Mouse (Mus musculus) kidney, embryonic 15.5 days (tissue): Measurements from ENCODE around the gene Nos1ap. TPM values are rescaled to one million over a fixed set of nuclear protein-coding genes. Genes with fewer than 3 reads are reported as not detected.

Experiments used
- ATAC-seq: fragments of 200-750 bp; cut with Nextera tagmentation; replicated peaks from 2 replicates; pipeline ENCODE4 v1.8.0; 2017; ENCODE audit warnings: moderate TSS enrichment; ENCODE audit not compliant: low FRiP score
- H3K27ac ChIP-seq: fragments of 300-500 bp; sonication (generic); 2 replicates; pipeline ENCODE4 v1.5.1; 2015; ENCODE audit warnings: mild to moderate bottlenecking, inconsistent platforms
- H3K27me3 ChIP-seq: fragments of 300-500 bp; sonication (generic); 2 replicates; pipeline ENCODE4 v1.6.1; 2015; ENCODE audit warnings: inconsistent platforms
- H3K36me3 ChIP-seq: fragments of 300-500 bp; sonication (generic); 2 replicates; pipeline ENCODE4 v1.6.1; 2015; ENCODE audit warnings: inconsistent platforms
- H3K4me1 ChIP-seq: fragments of 300-500 bp; sonication (generic); 2 replicates; pipeline ENCODE4 v1.6.1; 2015; ENCODE audit warnings: inconsistent platforms
- H3K4me2 ChIP-seq: fragments of 300-500 bp; sonication (generic); 2 replicates; pipeline ENCODE4 v1.6.1; 2015; ENCODE audit warnings: moderate library complexity, mild to moderate bottlenecking, inconsistent platforms
- H3K4me3 ChIP-seq: fragments of 300-500 bp; sonication (generic); replicated peaks from 2 replicates; pipeline ENCODE4 v1.5.1; 2015; ENCODE audit warnings: mild to moderate bottlenecking, inconsistent platforms
- H3K9ac ChIP-seq: fragments of 300-500 bp; sonication (generic); 2 replicates; pipeline ENCODE4 v1.6.1; 2015; ENCODE audit warnings: mild to moderate bottlenecking, inconsistent platforms
- H3K9me3 ChIP-seq: fragments of 300-500 bp; sonication (generic); replicated peaks from 2 replicates; pipeline ENCODE4 v1.6.1; 2016; ENCODE audit warnings: inconsistent platforms
- WGBS: fragments of 180-500 bp; shearing (Covaris S2); methylation state at CpG from one replicate; pipeline ENCODE4 v1.1.7; 2015; ENCODE audit warnings: mixed read lengths; 5-methylcytosine and 5-hydroxymethylcytosine counted together
- polyA plus RNA-seq: library from polyadenylated mRNA; unstranded; fragments of >200 nt; fragmentation: Nextera tagmentation; extraction: Ambion mirVana; gene quantifications from 2 replicates; pipeline ENCODE4 v1.2.1, GENCODE M21; 2015

Nos1ap gene
- polyA plus RNA-seq, 1 experiment from 2014 or later = 18.2 TPM

DNA sequence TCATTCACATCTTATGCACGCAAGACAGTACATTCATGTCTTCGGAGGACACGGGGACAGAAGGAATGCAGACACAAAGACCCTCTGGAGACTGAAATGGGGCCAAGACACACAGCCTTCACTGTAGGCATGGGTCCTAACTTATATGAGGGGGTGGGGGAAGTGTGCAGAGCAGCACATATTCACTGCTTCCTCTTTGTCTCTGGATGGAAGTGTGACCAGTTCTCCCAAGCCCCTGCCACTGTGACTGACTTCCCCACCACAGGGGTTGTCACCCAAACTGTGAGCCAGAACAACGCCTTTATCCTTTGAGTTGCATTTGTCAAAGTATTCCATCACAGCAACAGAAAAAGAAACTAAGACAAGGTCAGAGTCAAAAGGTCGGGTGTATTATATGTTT is 7.3 kb downstream of the Nos1ap start:
- no peak overlapping the region for H3K4me3 ChIP-seq
- no peaks in the 10 kb centered on the region for H3K9me3 ChIP-seq
- no peak overlapping the region for H3K27ac ChIP-seq
- H3K36me3 ChIP-seq = peaks cover 20% of the 10 kb centered on the region
- H3K9ac ChIP-seq = no peak overlapping the region
- no peak overlapping the region for H3K4me2 ChIP-seq
- H3K27me3 ChIP-seq = no peaks in the 10 kb centered on the region
- H3K4me1 ChIP-seq = peaks cover 19% of the 10 kb centered on the region
- WGBS = 86% methylated on average over 5 of the region's 5 CpGs
- ATAC-seq = no peak

DNA sequence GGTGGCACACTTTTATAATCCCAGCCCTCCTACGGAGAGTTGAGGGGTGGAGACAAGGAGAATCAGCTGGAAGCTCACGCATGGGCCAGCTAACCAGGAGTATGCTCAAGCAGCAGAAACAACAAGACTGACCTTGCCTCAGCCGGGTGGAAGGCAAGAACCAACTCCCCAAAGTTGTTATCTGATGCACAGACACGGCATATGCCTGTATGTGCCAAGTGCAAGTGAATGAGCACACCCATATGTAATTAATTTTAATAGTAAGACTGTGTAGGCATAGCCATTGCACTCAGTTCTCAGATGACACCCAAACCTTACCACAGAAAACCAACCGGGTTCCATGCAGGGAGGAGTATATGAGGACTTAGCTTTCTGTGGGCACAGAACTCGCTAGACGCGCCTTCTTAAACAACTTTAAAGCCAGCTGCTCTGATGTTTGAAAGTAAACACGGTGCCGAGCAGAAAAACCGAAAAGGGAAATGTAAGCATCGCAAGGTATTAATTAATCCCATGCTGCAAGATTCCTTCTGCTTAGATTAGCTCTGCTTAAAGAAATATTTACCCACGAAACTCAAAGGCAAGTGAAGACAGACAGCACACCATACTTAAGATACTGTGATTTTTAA is 9.1 kb downstream of the Nos1ap start:
- Histone ChIP-seq H3K36me3 (peaks cover 10% of the 10 kb centered on the region), H3K4me2 (no peak overlapping the region), H3K4me3 (no peak overlapping the region), H3K9ac (no peak overlapping the region), H3K4me1 (peaks cover 19% of the 10 kb centered on the region), H3K27me3 (no peaks in the 10 kb centered on the region), H3K9me3 (no peaks in the 10 kb centered on the region), H3K27ac (peak overlapping the region; percentile 19; the same call in 1 of the 2 replicates)
- ATAC-seq = no peak
- WGBS = 48% methylated on average over 13 of the region's 13 CpGs

DNA sequence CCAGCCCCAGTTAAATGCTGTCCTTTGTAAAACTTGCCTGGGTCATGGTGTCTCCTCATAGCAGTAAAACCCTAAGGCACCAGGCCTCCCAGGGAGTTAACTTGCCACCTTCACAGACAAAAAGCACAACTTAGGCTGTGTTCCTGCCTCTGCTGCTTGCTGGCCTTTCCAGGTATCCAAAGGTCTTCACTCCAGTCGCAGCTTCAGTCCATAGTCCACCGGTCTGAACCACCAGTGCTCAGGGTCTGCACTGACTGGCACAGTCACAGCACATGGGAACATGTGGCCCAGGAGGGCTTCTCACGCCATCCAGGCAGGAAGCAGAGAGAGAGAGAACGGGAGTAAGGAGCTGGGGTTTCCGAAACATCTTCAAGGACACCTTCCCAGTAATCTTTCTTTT is 10.2 kb downstream of the Nos1ap start:
- Histone ChIP-seq H3K27ac (no peak overlapping the region), H3K27me3 (no peaks in the 10 kb centered on the region), H3K9me3 (no peaks in the 10 kb centered on the region), H3K36me3 (no peaks in the 10 kb centered on the region; the same call in 1 of the 2 replicates), H3K4me3 (no peak overlapping the region), H3K4me2 (no peak overlapping the region), H3K9ac (no peak overlapping the region), H3K4me1 (peaks cover 19% of the 10 kb centered on the region)
- whole genome bisulfite sequencing = 89% methylated on average over 5 of the region's 5 CpGs
- peak; percentile 56; the same call in 1 of the 2 replicates for ATAC-seq

- Histone ChIP-seq H3K4me2 (no peak overlapping the region), H3K9me3 (no peaks in the 10 kb centered on the region), H3K27me3 (no peaks in the 10 kb centered on the region), H3K4me3 (no peak overlapping the region), H3K4me1 (peaks cover 19% of the 10 kb centered on the region), H3K36me3 (no peaks in the 10 kb centered on the region; the same call in 1 of the 2 replicates), H3K27ac (no peak overlapping the region), H3K9ac (no peak overlapping the region)
- 91% methylated on average over 4 of the region's 4 CpGs for WGBS
- ATAC-seq = no peak
Observed at GRCm38 (mm10) chr1:170579063-170579462, 10.6 kb downstream of the Nos1ap start.

GRCm38 (mm10) chr1:170576728-170577065 is 13.0 kb downstream of the Nos1ap start:
- H3K4me2 ChIP-seq = no peak overlapping the region
- 64% methylated on average over 6 of the region's 6 CpGs for WGBS
- H3K4me3 ChIP-seq = no peak overlapping the region

GRCm38 (mm10) chr1:170576012-170576727 is 13.5 kb downstream of the Nos1ap start:
- no peaks in the 10 kb centered on the region for H3K27me3 ChIP-seq
- no peak overlapping the region for H3K27ac ChIP-seq
- 0 out of 2 replicates have a peak, but pooled peaks have one; percentile 25 for ATAC-seq

More at GRCm38 (mm10) chr1:170576728-170577065, 13.0 kb downstream of the Nos1ap start:
- Histone ChIP-seq H3K9ac (no peak overlapping the region), H3K27ac (no peak overlapping the region), H3K4me1 (peaks cover 19% of the 10 kb centered on the region), H3K36me3 (no peaks in the 10 kb centered on the region; the same call in 1 of the 2 replicates), H3K27me3 (no peaks in the 10 kb centered on the region), H3K9me3 (no peaks in the 10 kb centered on the region)
- ATAC-seq = no peak

GRCm38 (mm10) chr1:170573117-170573516 is 16.5 kb downstream of the Nos1ap start:
- no peak for ATAC-seq
- Histone ChIP-seq H3K4me1 (no peaks in the 10 kb centered on the region), H3K9me3 (no peaks in the 10 kb centered on the region), H3K9ac (no peak overlapping the region), H3K4me2 (no peak overlapping the region), H3K27me3 (no peaks in the 10 kb centered on the region), H3K36me3 (no peaks in the 10 kb centered on the region), H3K27ac (no peak overlapping the region), H3K4me3 (no peak overlapping the region)
- WGBS = 81% methylated on average over 7 of the region's 7 CpGs

More at GRCm38 (mm10) chr1:170576012-170576727, 13.5 kb downstream of the Nos1ap start:
- 63% methylated on average over 6 of the region's 6 CpGs for WGBS
- H3K9ac ChIP-seq = no peak overlapping the region
- no peak overlapping the region for H3K4me2 ChIP-seq
- H3K4me3 ChIP-seq = no peak overlapping the region
- H3K4me1 ChIP-seq = peaks cover 16% of the 10 kb centered on the region
- no peaks in the 10 kb centered on the region; the same call in 1 of the 2 replicates for H3K36me3 ChIP-seq
- H3K9me3 ChIP-seq = no peaks in the 10 kb centered on the region

DNA sequence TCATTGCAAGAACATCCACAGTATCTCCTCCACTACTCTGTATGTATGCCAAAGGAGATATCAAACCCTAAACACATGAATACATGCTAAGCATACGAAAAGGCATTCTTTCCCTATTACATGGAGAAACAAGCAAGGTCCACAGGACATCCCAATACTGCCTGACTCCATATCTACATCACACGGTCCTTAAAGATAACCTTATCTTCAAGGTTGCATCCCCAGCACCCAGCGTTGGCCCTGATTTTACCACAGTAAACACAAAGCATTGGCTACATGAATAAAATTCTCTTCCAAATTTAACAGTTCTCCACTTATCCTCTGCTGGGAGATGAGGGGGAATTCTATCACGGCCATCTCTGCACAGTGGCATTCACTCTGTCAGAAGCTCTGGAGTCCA is 22.7 kb downstream of the Nos1ap start:
- Histone ChIP-seq H3K27me3 (no peaks in the 10 kb centered on the region), H3K36me3 (no peaks in the 10 kb centered on the region), H3K9me3 (no peaks in the 10 kb centered on the region), H3K27ac (no peak overlapping the region), H3K4me1 (no peaks in the 10 kb centered on the region), H3K4me3 (no peak overlapping the region), H3K9ac (no peak overlapping the region), H3K4me2 (no peak overlapping the region)
- ATAC-seq = no peak
- WGBS = 92% methylated on average over 4 of the region's 4 CpGs

DNA sequence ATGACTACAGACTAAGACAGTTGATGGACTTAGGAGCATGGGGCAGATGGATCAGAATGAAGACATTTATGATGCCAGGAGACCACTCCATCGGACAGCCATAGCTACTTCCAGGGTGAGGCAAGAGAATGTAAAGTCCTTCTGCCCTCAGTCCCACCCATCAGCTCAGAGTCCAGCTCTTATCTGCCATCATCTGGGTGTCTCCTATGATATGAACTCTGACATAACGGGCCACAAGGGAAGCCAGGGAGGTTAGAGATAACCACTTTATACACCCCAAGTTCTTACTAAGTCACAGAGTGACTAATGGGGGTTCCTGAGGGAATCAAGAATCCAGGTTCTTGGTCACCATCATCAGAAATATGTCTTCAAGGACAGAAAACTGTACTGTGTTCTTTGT is 23.1 kb downstream of the Nos1ap start:
- 91% methylated on average over 2 of the region's 2 CpGs for WGBS
- Histone ChIP-seq H3K4me2 (no peak overlapping the region), H3K4me1 (no peaks in the 10 kb centered on the region), H3K4me3 (no peak overlapping the region), H3K27me3 (no peaks in the 10 kb centered on the region), H3K27ac (no peak overlapping the region), H3K9me3 (no peaks in the 10 kb centered on the region), H3K9ac (no peak overlapping the region), H3K36me3 (no peaks in the 10 kb centered on the region)
- ATAC-seq = no peak

DNA sequence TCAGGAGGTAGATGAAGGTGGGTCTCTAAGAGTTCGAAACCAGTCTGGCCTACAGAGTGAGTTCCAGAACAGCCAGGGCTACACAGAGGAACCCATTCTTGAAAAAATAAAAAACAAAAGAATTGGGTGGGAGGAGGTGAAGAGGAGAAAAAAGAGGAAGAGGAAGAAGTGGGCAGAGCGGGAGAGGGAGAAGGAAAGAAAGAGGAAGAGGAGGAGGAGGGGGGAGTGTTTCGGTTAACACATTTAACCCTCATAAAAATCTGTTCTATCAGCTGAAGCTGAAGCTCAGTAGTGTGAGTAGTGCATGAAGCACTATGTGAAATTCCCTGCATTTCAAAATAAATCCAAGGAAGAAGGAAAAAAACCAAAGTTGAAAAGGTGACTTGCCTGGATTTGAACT is 24.7 kb downstream of the Nos1ap start:
- Histone ChIP-seq H3K9me3 (no peaks in the 10 kb centered on the region), H3K9ac (no peak overlapping the region), H3K27me3 (no peaks in the 10 kb centered on the region), H3K36me3 (no peaks in the 10 kb centered on the region), H3K4me2 (no peak overlapping the region), H3K4me1 (no peaks in the 10 kb centered on the region), H3K4me3 (no peak overlapping the region), H3K27ac (no peak overlapping the region)
- WGBS = 89% methylated on average over 3 of the region's 3 CpGs
- ATAC-seq = no peak

- 68% methylated on average over 1 of the region's 1 CpGs for WGBS
- Histone ChIP-seq H3K36me3 (no peaks in the 10 kb centered on the region), H3K9ac (no peak overlapping the region), H3K4me3 (no peak overlapping the region), H3K27me3 (no peaks in the 10 kb centered on the region), H3K27ac (no peak overlapping the region), H3K4me1 (no peaks in the 10 kb centered on the region), H3K4me2 (no peak overlapping the region), H3K9me3 (no peaks in the 10 kb centered on the region)
- no peak for ATAC-seq
Observed at GRCm38 (mm10) chr1:170562431-170562830, 27.2 kb downstream of the Nos1ap start.

- Histone ChIP-seq H3K4me1 (no peaks in the 10 kb centered on the region), H3K27ac (no peak overlapping the region), H3K4me2 (no peak overlapping the region), H3K27me3 (no peaks in the 10 kb centered on the region), H3K36me3 (no peaks in the 10 kb centered on the region), H3K9me3 (no peaks in the 10 kb centered on the region), H3K9ac (no peak overlapping the region), H3K4me3 (no peak overlapping the region)
- ATAC-seq = no peak
- WGBS = 72% methylated on average over 3 of the region's 3 CpGs
Observed at GRCm38 (mm10) chr1:170560768-170561167, 28.9 kb downstream of the Nos1ap start.
